Mouse (Mus musculus) intestine, embryonic 14.5 days (tissue): ENCODE results near the gene Olfr223. TPM values are rescaled to one million over a fixed set of nuclear protein-coding genes. Genes with fewer than 3 reads are reported as not detected.
"Not testable (repeated sequence)": the region's sequence is repeated elsewhere in the genome, so short reads cannot be mapped to it uniquely, and the experiment has no call there.

ENCODE experiments used
- ATAC-seq: fragments of 200-750 bp; cut with Nextera tagmentation; replicated peaks from 2 replicates; pipeline ENCODE4 v1.8.0; 2017; ENCODE audit warnings: low read depth, moderate number of reproducible peaks, moderate TSS enrichment, moderate library complexity; ENCODE audit not compliant: low FRiP score, low TSS enrichment
- DNase-seq: peaks from one replicate; pipeline ENCODE4 v3.0.0-alpha.2; 2018; ENCODE audit warnings: low spot score
- H3K27ac ChIP-seq: fragments of 300-500 bp; sonication (generic); 2 replicates; pipeline ENCODE4 v1.5.1; 2014; ENCODE audit warnings: low read depth, mild to moderate bottlenecking, control low read depth
- H3K27me3 ChIP-seq: fragments of 300-500 bp; sonication (generic); replicated peaks from 2 replicates; pipeline ENCODE4 v1.6.1; 2014; ENCODE audit warnings: low read length, control low read depth; ENCODE audit not compliant: control insufficient read depth, insufficient read depth
- H3K36me3 ChIP-seq: fragments of 300-500 bp; sonication (generic); 2 replicates; pipeline ENCODE4 v1.6.1; 2014; ENCODE audit warnings: low read length, control low read depth; ENCODE audit not compliant: control insufficient read depth, insufficient read depth
- H3K4me1 ChIP-seq: fragments of 300-500 bp; sonication (generic); replicated peaks from 2 replicates; pipeline ENCODE4 v1.6.1; 2014; ENCODE audit warnings: low read length, control low read depth, mixed read lengths; ENCODE audit not compliant: control insufficient read depth, insufficient read depth
- H3K4me2 ChIP-seq: fragments of 300-500 bp; sonication (generic); 2 replicates; pipeline ENCODE4 v1.6.1; 2014; ENCODE audit warnings: low read length
- H3K4me3 ChIP-seq: fragments of 300-500 bp; sonication (generic); 2 replicates; pipeline ENCODE4 v1.5.1; 2014; ENCODE audit warnings: low read depth, low read length, control low read depth, mixed read lengths
- H3K9ac ChIP-seq: fragments of 300-500 bp; sonication (generic); 2 replicates; pipeline ENCODE4 v1.6.1; 2014; ENCODE audit warnings: mild to moderate bottlenecking, low read length
- H3K9me3 ChIP-seq: fragments of 300-500 bp; sonication (generic); 2 replicates; pipeline ENCODE4 v1.6.1; 2016; ENCODE audit warnings: low read length, control low read depth; ENCODE audit not compliant: control insufficient read depth
- WGBS: fragments of 180-500 bp; shearing (Covaris S2); extraction: QIAGEN DNeasy Blood & Tissue Kit; methylation state at CpG from one replicate; pipeline ENCODE4 v1.1.7; 2014; 5-methylcytosine and 5-hydroxymethylcytosine counted together
- polyA plus RNA-seq: library from polyadenylated mRNA; unstranded; fragments of >200 nt; fragmentation: Nextera tagmentation; extraction: Ambion mirVana; gene quantifications from 2 replicates; pipeline ENCODE4 v1.2.1, GENCODE M21; 2014

Gene Olfr223
- polyA plus RNA-seq, 1 experiment from 2014 or later, result not detected

DNA sequence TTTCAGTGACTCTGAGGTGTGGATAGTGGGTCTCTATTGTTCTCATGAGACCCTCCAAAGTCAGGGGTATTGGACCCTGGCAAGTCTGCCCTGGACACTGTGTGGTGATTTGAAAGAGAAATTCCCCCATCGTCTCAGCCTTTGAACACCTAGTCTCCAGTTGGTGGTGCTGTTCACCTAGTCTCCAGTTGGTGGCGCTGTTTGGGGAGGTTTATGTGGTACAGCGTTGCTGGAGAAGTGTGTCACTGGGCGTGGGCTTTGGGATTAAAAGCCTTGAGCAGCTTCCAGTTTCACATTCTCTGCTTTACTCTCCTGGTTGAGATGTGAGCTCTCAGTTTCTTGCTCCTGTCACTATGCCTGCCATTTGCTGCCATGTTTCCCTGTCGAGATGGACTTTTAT lies 39.9 kb upstream of the Olfr223 start:
- Histone ChIP-seq H3K9ac (no peak overlapping the region), H3K4me1 (0 out of 2 replicates have a peak, but pooled peaks cover 3% of the 10 kb centered on the region), H3K27me3 (no peaks in the 10 kb centered on the region), H3K4me2 (no peak overlapping the region), H3K4me3 (no peak overlapping the region), H3K9me3 (no peaks in the 10 kb centered on the region), H3K27ac (no peak overlapping the region), H3K36me3 (no peaks in the 10 kb centered on the region)
- WGBS, result 26% methylated on average over 5 of the region's 5 CpGs
- ATAC-seq (no peak), DNase-seq (peak; percentile 72)

DNA sequence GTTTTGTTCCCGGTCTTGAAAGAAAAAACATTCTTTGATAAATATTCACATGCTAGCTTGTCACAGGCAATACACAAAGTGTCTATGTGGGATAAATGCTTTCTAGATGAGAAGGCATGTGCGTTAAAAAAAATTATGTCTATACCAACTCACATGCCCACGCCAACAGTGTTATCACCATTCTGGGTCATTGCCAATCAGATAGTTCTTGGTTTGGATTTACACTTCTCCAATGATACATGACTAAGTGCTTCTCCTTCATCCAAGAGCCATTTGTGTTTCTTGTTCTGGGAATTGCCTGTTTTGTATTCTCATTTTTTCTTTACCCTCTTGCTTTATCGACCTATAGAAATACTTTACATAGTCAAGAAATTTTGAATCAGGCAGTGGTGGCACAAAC lies 38.9 kb upstream of the Olfr223 start:
- no peak for ATAC-seq
- Histone ChIP-seq H3K4me2 (no peak overlapping the region), H3K27me3 (no peaks in the 10 kb centered on the region), H3K4me3 (no peak overlapping the region), H3K27ac (no peak overlapping the region), H3K36me3 (no peaks in the 10 kb centered on the region), H3K9ac (no peak overlapping the region), H3K4me1 (0 out of 2 replicates have a peak, but pooled peaks cover 3% of the 10 kb centered on the region), H3K9me3 (no peaks in the 10 kb centered on the region)
- DNase-seq, result no peak
- 84% methylated on average over 4 of the region's 4 CpGs for WGBS

DNA sequence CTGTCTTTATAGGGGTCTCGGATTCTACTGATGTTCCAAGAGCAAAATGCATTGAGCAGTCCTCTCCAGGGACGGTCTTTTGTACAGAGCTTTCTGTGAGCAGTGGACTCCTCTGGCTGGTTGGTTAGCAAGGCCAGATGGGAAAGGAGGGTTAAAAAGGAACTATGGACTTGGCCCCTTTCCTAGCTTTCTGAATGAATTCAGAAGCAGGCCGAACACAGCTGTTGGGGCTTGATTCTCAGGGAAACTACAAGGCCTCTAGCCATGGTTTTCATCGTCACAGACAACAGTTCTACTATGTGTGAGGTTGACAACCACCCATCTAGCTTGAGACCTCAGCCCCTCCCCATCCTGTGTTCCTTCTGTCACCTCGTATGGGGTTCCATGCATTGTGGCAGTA lies 36.8 kb upstream of the Olfr223 start:
- ATAC-seq (no peak), DNase-seq (peak; percentile 50)
- Histone ChIP-seq H3K4me2 (no peak overlapping the region), H3K27ac (no peak overlapping the region), H3K36me3 (no peaks in the 10 kb centered on the region), H3K4me3 (no peak overlapping the region), H3K4me1 (no peaks in the 10 kb centered on the region), H3K9ac (no peak overlapping the region), H3K27me3 (no peaks in the 10 kb centered on the region), H3K9me3 (no peaks in the 10 kb centered on the region)
- WGBS, result 64% methylated on average over 5 of the region's 5 CpGs

DNA sequence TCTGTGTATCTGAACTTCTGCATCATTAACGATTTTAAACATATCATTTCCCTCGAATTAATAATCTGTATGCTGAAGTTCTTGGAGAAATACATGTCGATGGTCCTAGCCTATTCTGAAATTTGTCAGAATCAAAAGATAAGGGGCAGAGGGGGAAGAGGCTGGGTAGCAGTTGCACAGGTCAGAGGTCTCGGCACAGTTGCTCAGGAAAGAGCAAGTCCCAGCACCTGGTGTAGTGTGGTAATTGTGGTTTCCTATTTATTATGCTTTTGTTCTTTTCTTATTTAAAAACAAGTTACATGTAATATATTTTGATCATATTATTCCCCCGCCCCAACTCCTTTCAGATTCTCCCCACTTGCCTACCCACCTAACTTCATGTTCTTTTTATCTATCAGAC lies 35.1 kb upstream of the Olfr223 start:
- Histone ChIP-seq H3K9me3 (no peaks in the 10 kb centered on the region), H3K9ac (no peak overlapping the region), H3K4me3 (no peak overlapping the region), H3K36me3 (no peaks in the 10 kb centered on the region), H3K27ac (no peak overlapping the region), H3K4me1 (no peaks in the 10 kb centered on the region), H3K27me3 (no peaks in the 10 kb centered on the region), H3K4me2 (no peak overlapping the region)
- WGBS, result 80% methylated on average over 5 of the region's 5 CpGs
- ATAC-seq (no peak), DNase-seq (no peak)

DNA sequence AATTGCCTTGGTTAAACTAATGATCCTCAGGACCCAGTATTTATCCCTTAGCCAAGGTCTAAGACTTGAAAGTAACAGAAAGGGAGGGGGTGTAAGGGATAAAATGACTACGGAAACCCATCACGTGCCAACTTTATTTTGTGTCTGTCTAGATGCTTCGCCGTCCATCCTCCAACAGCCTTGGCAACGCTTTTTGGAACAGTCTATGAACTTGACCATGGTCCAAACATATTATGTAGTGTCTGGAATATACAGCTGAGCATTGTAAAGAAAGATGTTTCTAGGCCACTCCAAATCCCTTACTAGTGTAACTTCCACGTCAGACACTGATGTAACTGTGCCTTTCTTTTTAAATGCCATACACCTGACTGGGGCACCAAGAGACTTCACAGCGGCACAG lies 33.1 kb upstream of the Olfr223 start:
- DNase-seq (no peak), ATAC-seq (no peak)
- H3K9me3 ChIP-seq, result no peaks in the 10 kb centered on the region
- no peak overlapping the region for H3K4me3 ChIP-seq
- WGBS, result 88% methylated on average over 7 of the region's 7 CpGs
- no peak overlapping the region for H3K9ac ChIP-seq
- H3K27ac ChIP-seq, result no peak overlapping the region
- H3K4me1 ChIP-seq, result no peaks in the 10 kb centered on the region
- H3K27me3 ChIP-seq, result no peaks in the 10 kb centered on the region
- no peak overlapping the region for H3K4me2 ChIP-seq
- no peaks in the 10 kb centered on the region for H3K36me3 ChIP-seq

DNA sequence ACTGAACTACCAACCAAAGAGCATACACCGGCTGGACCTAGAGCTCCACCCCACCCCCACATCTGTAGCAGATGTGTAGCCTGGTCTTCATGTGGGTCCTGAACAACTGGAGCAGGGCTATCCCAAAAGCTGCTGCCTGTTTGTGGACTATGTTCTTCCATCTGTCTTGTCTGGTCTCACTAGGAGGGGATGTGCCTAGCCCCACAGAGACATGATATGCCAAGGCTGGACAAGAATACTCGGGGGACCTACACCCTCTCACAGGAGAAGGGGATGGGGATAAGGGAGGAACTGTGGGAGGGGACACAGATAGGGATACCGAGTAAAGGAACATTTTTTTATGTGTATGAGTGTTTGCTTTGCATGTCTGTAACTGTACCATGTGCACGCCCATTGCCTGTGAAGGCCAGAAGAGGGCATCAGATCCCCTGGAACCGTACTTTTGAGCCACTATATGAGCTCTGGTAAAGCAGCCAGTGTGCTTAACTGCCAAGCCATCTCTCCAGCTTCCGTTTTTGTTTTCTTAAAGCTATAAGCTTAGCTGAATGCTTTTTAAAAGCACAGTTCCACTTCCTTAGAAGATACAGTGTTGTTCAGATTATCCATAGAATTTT lies 31.0 kb upstream of the Olfr223 start:
- 28% methylated on average over 6 of the region's 6 CpGs for WGBS
- no peak overlapping the region for H3K4me2 ChIP-seq
- H3K27me3 ChIP-seq, result no peaks in the 10 kb centered on the region
- H3K4me3 ChIP-seq, result no peak overlapping the region
- no peak overlapping the region for H3K27ac ChIP-seq
- no peak overlapping the region for H3K9ac ChIP-seq
- no peaks in the 10 kb centered on the region for H3K9me3 ChIP-seq
- H3K36me3 ChIP-seq, result no peaks in the 10 kb centered on the region
- ATAC-seq, result peak; percentile 43; the same call in 1 of the 2 replicates
- H3K4me1 ChIP-seq, result no peaks in the 10 kb centered on the region
- DNase-seq, result peak; percentile 69

DNA sequence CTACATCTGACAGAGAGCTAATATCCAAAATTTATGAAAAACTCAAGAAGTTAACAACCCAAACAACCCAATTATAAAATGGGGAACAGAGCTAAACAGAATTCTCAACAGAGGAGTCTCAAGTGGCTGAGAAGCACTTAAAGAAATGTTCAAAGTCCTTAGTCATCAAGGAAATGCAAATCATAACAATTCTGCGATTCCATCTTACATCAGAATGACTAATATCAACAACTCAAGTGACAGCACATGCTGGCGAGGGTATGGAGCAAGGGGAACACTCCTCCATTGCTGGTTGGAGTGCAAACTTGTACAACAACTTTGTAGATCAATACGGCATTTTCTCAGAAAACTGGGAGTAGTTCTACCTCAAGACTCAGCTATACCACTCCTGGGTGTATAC lies 29.1 kb upstream of the Olfr223 start:
- ATAC-seq (no peak), DNase-seq (no peak)
- no peaks in the 10 kb centered on the region for H3K27me3 ChIP-seq
- H3K4me1 ChIP-seq, result no peaks in the 10 kb centered on the region
- H3K27ac ChIP-seq, result no peak overlapping the region
- no peak overlapping the region for H3K4me3 ChIP-seq
- H3K4me2 ChIP-seq, result no peak overlapping the region
- H3K9ac ChIP-seq, result no peak overlapping the region
- no peaks in the 10 kb centered on the region for H3K36me3 ChIP-seq
- no peaks in the 10 kb centered on the region for H3K9me3 ChIP-seq
- 59% methylated on average over 3 of the region's 3 CpGs for WGBS

DNA sequence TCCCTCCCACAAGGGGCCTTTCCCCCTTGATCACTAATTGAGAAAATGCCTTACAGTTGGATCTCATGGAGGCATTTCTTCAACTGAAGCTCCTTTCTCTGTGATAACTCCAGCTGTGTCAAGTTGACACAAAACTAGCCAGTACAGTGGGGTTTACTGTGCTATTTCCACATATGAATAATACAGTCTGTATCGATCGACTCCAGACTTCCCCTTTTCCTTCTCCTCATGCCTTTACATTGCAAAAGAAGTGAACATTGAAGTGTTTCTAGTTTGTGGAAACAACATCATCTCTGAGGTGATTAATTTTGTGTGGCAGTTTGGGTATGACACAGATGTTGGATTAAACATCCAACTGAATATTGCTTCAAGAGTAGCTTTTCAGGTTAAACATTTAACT lies 23.9 kb upstream of the Olfr223 start:
- H3K4me2 ChIP-seq, ATAC-seq, H3K36me3 ChIP-seq, H3K4me3 ChIP-seq, H3K9me3 ChIP-seq, H3K9ac ChIP-seq, H3K4me1 ChIP-seq, DNase-seq, H3K27ac ChIP-seq, H3K27me3 ChIP-seq: not testable (repeated sequence)
- 88% methylated on average over 2 of the region's 2 CpGs for WGBS

DNA sequence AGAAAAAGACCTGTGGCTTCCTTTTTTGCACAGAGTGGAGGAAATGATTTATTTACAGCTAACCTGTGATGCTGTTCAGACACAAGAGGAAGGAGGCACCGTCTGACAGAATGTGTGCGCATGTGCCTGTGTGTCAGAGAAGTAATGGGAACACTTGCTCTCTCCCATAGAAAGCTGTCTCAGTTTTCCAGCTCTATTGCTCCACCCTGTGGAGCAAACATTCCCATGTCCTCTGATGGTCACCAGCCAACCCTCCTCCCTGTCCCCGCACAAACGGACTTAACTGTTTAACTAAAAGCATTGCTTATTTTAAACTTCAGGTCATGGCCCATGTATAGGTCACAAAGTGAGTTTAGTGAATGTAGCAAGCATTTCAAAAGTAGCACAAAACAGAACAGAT lies 21.0 kb upstream of the Olfr223 start:
- Histone ChIP-seq H3K9ac (no peak overlapping the region), H3K27me3 (no peaks in the 10 kb centered on the region), H3K36me3 (no peaks in the 10 kb centered on the region), H3K4me2 (no peak overlapping the region), H3K4me3 (no peak overlapping the region), H3K27ac (no peak overlapping the region), H3K9me3 (no peaks in the 10 kb centered on the region), H3K4me1 (no peaks in the 10 kb centered on the region)
- WGBS, result 28% methylated on average over 4 of the region's 4 CpGs
- DNase-seq (no peak), ATAC-seq (no peak)
